Mouse (Mus musculus) intestine, embryonic 15.5 days (tissue): ENCODE results near the gene Ccdc146. TPM values are rescaled to one million over a fixed set of nuclear protein-coding genes. Genes with fewer than 3 reads are reported as not detected.
A peak's percentile ranks its signal among the peaks of the same experiment; 100 is the strongest.

Experiments
- ATAC-seq: fragments of 200-750 bp; cut with Nextera tagmentation; 2 replicates; pipeline ENCODE4 v1.8.0; 2017; ENCODE audit warnings: moderate TSS enrichment, moderate library complexity
- H3K27ac ChIP-seq: fragments of 300-500 bp; sonication (generic); 2 replicates; pipeline ENCODE4 v1.5.1; 2015; ENCODE audit warnings: mild to moderate bottlenecking, inconsistent platforms
- H3K27me3 ChIP-seq: fragments of 300-500 bp; sonication (generic); replicated peaks from 2 replicates; pipeline ENCODE4 v1.6.1; 2015; ENCODE audit warnings: inconsistent platforms
- H3K36me3 ChIP-seq: fragments of 300-500 bp; sonication (generic); 2 replicates; pipeline ENCODE4 v1.6.1; 2015; ENCODE audit warnings: inconsistent platforms
- H3K4me1 ChIP-seq: fragments of 300-500 bp; sonication (generic); replicated peaks from 2 replicates; pipeline ENCODE4 v1.6.1; 2015; ENCODE audit warnings: inconsistent platforms
- H3K4me2 ChIP-seq: fragments of 300-500 bp; sonication (generic); replicated peaks from 2 replicates; pipeline ENCODE4 v1.6.1; 2015; ENCODE audit warnings: mild to moderate bottlenecking, inconsistent platforms
- H3K4me3 ChIP-seq: fragments of 300-500 bp; sonication (generic); replicated peaks from 2 replicates; pipeline ENCODE4 v1.5.1; 2015; ENCODE audit warnings: inconsistent platforms
- H3K9ac ChIP-seq: fragments of 300-500 bp; sonication (generic); 2 replicates; pipeline ENCODE4 v1.6.1; 2015; ENCODE audit warnings: inconsistent platforms
- H3K9me3 ChIP-seq: fragments of 300-500 bp; sonication (generic); 2 replicates; pipeline ENCODE4 v1.6.1; 2016; ENCODE audit warnings: inconsistent platforms
- WGBS: fragments of 180-500 bp; shearing (Covaris S2); methylation state at CpG from one replicate; pipeline ENCODE4 v1.1.7; 2015; 5-methylcytosine and 5-hydroxymethylcytosine counted together
- polyA plus RNA-seq: library from polyadenylated mRNA; unstranded; fragments of >200 nt; fragmentation: Nextera tagmentation; extraction: Ambion mirVana; gene quantifications from 2 replicates; pipeline ENCODE4 v1.2.1, GENCODE M21; 2015

Ccdc146 gene
- polyA plus RNA-seq, 1 experiment from 2014 or later, result 0.24 TPM

DNA sequence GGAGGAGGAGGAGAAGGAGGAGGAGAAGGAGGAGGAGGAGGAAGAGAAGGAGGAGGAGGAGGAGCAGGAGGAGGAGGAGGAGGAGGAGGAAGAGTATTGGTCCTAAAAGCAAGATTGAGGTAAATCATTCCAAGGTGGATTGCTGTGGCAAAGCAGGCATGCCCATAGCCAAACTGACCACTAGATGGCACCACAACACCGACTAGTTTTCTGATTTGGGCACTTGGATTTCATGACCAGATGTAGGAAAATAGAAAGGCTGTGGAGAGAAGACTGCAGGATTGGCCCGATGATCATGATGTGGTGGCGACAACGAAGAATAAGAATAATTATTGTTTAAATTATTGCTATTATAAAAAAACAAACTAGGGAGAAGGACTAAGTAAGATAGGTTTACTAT, 159.4 kb downstream of the Ccdc146 start:
- no peak overlapping the region for H3K4me2 ChIP-seq
- H3K9me3 ChIP-seq, result no peaks in the 10 kb centered on the region
- no peak overlapping the region for H3K27ac ChIP-seq
- H3K4me3 ChIP-seq, result no peak overlapping the region
- no peak overlapping the region for H3K9ac ChIP-seq
- WGBS, result 19% methylated on average over 4 of the region's 4 CpGs
- H3K36me3 ChIP-seq, result no peaks in the 10 kb centered on the region
- peak; percentile 61 for ATAC-seq
- 0 out of 2 replicates have a peak, but pooled peaks cover 2% of the 10 kb centered on the region for H3K4me1 ChIP-seq
- no peaks in the 10 kb centered on the region for H3K27me3 ChIP-seq

DNA sequence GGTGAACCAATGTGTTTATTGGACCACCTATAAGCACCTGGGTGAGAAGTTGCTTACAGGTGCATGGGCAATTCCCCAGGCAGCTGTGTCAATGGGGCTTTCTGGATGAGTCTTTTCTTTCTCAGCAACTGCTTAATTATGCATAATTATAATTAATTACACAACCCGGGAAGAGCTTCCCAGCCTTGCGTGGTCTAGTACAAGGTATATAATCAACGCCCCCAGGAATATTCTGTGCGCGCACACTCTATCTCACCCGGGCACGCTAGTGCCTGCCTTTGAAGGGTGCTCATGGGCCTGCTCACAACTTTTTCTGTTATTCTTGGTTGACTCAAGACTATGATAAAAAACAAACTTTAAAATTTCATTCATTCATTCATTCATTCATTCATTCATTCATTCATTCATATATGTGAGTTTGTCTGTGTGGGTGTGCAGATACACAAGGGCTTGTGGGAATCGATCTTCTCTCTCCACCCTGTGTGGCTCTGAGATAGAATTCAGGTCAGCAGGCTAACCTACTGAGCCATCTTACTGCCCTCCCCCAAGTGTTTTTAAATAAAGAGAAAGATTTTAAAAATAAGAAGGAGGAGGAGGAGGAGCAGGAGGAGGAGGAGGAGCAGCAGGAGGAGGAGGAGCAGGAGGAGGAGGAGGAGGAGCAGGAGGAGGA, 160.0 kb downstream of the Ccdc146 start:
- ATAC-seq, result no peak
- 89% methylated on average over 8 of the region's 8 CpGs for WGBS
- Histone ChIP-seq H3K4me1 (0 out of 2 replicates have a peak, but pooled peaks cover 2% of the 10 kb centered on the region), H3K27me3 (no peaks in the 10 kb centered on the region), H3K36me3 (no peaks in the 10 kb centered on the region), H3K4me3 (no peak overlapping the region), H3K4me2 (no peak overlapping the region), H3K9ac (no peak overlapping the region), H3K27ac (no peak overlapping the region), H3K9me3 (no peaks in the 10 kb centered on the region)

DNA sequence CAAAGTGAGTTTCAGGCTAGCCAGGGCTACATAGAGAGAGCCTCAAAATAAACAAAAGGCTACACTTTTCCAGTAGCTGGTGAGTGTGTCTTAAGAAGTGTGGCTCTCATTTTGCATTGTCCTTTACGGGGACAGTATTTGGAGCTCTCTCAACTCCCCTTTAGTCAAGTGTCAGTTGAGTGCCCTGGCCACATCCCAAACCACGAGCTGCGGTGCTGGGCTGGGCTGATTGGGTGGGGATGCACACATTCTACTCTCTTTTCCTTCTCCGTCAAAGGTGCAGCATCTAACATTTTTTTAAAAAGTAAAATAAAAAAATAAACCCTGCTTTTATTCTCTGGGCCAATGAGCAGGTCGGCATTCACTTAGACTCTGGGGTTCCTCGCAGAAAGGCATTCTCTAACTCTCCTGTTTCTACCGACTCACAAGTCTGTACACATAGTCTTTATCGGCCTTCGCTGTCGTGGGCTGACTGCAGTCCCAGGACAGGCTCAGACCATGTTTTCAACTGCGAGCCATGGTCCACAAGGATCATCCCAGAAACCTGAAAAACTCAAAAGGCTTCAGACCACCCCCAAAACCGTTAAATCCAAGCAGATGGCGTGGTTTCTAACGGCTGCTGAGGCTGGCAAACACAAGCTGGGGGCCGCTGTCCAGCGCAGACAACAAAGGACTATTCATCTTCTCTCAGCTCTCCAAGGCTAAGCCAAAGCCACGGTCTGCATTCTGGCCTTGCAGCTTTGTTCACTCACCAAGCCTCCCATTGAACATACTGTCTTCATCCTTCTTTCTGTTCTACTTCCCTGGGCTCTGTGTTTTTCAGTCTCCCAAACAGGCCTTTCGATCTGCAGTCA, 161.0 kb downstream of the Ccdc146 start:
- H3K4me3 ChIP-seq, result no peak overlapping the region
- H3K4me1 ChIP-seq, result 0 out of 2 replicates have a peak, but pooled peaks cover 2% of the 10 kb centered on the region
- H3K4me2 ChIP-seq, result no peak overlapping the region
- H3K9ac ChIP-seq, result no peak overlapping the region
- no peaks in the 10 kb centered on the region for H3K36me3 ChIP-seq
- no peaks in the 10 kb centered on the region for H3K9me3 ChIP-seq
- no peak for ATAC-seq
- 57% methylated on average over 18 of the region's 18 CpGs for WGBS
- H3K27me3 ChIP-seq, result no peaks in the 10 kb centered on the region
- no peak overlapping the region for H3K27ac ChIP-seq

DNA sequence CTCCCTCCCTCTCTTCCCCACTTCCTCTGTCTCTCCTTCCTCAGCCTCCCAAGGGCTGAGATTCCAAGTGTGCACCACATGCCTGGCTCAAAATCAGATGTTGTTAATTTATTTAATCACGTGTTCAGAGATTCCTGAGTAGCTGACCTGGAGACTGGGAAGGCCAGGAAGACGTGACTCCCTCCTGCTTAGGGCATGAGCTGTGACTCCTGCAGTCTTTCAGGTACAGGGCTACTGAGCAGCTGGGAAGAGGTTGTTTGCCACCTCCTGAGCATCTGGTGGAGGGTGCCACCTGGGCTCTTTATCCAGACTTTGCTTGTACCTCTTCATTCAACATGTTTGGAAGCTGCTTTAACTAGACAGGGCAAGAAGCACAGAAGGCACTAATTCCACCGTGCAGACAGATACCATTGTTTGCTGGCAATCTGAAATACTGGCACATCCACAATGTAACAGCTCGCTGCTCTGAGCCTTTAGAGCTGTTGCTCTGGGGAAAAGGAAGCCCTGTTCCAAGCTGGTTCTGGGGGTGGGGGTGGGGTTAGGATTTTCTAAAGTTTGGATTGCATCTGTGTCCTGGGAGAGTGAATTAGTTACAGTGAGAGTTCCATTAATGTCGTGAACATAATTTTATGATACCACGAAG, 163.2 kb downstream of the Ccdc146 start:
- ATAC-seq, result no peak
- WGBS, result 40% methylated on average over 6 of the region's 6 CpGs

DNA sequence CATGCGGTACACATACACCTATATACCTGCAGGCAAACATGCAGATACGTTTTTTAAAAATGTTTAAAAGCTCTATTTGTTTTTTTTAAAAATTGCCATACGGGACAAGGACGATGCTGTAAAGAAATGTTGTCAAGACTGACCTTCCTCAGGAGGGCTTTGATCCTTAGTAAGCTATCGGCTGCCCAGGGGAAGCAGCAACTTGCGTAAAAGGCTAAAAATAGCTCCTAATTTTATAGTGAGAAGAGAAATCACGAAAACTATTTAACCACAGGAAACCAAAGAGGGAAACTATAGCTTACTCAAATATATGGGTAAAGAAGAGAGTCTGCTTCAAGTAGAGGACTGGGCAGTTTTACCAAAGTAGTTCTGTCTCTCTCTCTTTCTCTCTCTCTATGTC, 163.7 kb downstream of the Ccdc146 start:
- 76% methylated on average over 7 of the region's 7 CpGs for WGBS
- no peak overlapping the region for H3K27ac ChIP-seq
- H3K9ac ChIP-seq, result no peak overlapping the region
- no peak for ATAC-seq
- no peaks in the 10 kb centered on the region for H3K9me3 ChIP-seq
- no peaks in the 10 kb centered on the region for H3K36me3 ChIP-seq
- no peaks in the 10 kb centered on the region for H3K27me3 ChIP-seq
- no peak overlapping the region for H3K4me2 ChIP-seq
- 0 out of 2 replicates have a peak, but pooled peaks cover 2% of the 10 kb centered on the region for H3K4me1 ChIP-seq
- no peak overlapping the region for H3K4me3 ChIP-seq

More for the DNA sequence above, 163.2 kb downstream of the Ccdc146 start:
- Histone ChIP-seq H3K36me3 (no peaks in the 10 kb centered on the region), H3K4me3 (no peak overlapping the region), H3K27ac (no peak overlapping the region), H3K4me1 (0 out of 2 replicates have a peak, but pooled peaks cover 2% of the 10 kb centered on the region), H3K27me3 (no peaks in the 10 kb centered on the region), H3K4me2 (no peak overlapping the region), H3K9ac (no peak overlapping the region), H3K9me3 (no peaks in the 10 kb centered on the region)

DNA sequence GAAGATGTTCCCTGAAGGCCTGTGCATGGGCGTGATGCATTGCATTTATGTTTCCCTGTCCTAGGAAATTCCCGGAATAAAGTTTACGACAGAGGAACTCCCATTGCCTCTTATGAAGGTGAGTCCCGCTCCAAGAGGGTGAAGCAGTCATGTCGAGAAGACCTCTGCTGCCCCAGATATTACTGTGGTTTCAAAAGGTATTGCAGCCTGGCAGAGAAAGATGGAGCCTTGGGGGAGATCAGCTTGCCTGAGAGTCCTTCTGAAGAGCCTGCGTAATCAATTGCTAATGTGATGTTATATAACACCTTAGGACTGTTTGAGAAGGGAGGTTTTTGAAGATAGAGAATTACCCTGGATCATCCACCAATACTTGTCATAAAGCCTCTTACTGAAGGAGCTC, 166.7 kb downstream of the Ccdc146 start:
- 74% methylated on average over 6 of the region's 6 CpGs for WGBS
- H3K36me3 ChIP-seq, result no peaks in the 10 kb centered on the region
- no peak overlapping the region for H3K4me3 ChIP-seq
- no peak overlapping the region for H3K9ac ChIP-seq
- H3K4me2 ChIP-seq, result no peak overlapping the region
- no peak for ATAC-seq
- no peaks in the 10 kb centered on the region for H3K27me3 ChIP-seq
- no peaks in the 10 kb centered on the region for H3K9me3 ChIP-seq
- no peak overlapping the region for H3K27ac ChIP-seq
- 0 out of 2 replicates have a peak, but pooled peaks cover 2% of the 10 kb centered on the region for H3K4me1 ChIP-seq

DNA sequence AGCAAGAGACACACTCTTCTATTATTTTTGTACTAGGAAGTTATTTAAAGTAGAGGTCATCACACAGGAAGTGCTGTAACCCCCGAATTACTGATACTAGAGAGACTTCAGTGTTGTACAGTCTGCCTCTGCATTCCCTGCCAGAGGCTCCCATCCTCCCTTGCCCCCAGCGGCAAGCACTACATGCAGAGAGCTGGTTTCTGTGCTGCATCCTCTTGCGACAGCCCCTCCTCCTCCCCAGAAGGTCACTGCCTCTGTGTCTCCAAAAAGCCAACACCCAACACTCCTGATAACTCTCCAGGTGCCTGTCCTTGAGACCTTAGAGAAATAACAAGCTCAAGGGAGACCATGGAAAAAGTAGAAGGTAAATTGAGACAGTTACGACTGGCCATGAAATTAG, 167.4 kb downstream of the Ccdc146 start:
- H3K36me3 ChIP-seq, result no peaks in the 10 kb centered on the region
- ATAC-seq, result no peak
- H3K4me2 ChIP-seq, result no peak overlapping the region
- H3K27ac ChIP-seq, result no peak overlapping the region
- H3K4me3 ChIP-seq, result no peak overlapping the region
- H3K4me1 ChIP-seq, result 0 out of 2 replicates have a peak, but pooled peaks cover 2% of the 10 kb centered on the region
- H3K9me3 ChIP-seq, result no peaks in the 10 kb centered on the region
- no peak overlapping the region for H3K9ac ChIP-seq
- WGBS, result 59% methylated on average over 4 of the region's 4 CpGs
- H3K27me3 ChIP-seq, result no peaks in the 10 kb centered on the region

DNA sequence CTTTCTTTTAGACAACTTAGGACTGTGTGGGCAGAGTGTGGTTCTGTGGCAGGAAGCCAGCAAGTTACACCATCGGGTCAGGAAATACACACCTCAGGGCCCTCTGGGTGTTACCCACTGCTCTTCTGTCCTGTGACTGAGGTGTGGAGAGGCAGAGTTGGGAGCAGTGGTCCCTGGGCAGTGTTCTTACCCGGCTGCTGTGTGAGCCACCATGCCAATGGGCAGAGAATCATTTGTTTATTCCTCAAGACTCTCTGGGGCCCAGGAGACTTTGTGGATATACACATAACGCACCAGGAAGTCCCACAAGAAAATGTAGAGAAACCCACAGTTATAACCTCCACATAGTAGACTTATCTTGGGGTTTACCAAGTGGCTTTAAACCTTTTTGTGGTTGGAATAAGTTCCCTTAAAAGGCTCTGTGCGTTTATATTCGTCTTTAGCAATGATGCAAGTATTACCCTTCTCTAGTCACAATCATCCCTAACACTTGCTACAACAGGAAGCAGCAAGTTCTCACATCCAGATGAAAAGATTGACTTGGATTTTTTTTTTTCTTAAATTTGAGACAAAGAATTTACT, 168.8 kb downstream of the Ccdc146 start:
- no peak for ATAC-seq
- Histone ChIP-seq H3K4me1 (no peaks in the 10 kb centered on the region), H3K36me3 (no peaks in the 10 kb centered on the region), H3K4me2 (no peak overlapping the region), H3K27me3 (no peaks in the 10 kb centered on the region), H3K27ac (no peak overlapping the region), H3K9me3 (no peaks in the 10 kb centered on the region), H3K9ac (no peak overlapping the region), H3K4me3 (no peak overlapping the region)
- WGBS, result 79% methylated on average over 5 of the region's 5 CpGs

DNA sequence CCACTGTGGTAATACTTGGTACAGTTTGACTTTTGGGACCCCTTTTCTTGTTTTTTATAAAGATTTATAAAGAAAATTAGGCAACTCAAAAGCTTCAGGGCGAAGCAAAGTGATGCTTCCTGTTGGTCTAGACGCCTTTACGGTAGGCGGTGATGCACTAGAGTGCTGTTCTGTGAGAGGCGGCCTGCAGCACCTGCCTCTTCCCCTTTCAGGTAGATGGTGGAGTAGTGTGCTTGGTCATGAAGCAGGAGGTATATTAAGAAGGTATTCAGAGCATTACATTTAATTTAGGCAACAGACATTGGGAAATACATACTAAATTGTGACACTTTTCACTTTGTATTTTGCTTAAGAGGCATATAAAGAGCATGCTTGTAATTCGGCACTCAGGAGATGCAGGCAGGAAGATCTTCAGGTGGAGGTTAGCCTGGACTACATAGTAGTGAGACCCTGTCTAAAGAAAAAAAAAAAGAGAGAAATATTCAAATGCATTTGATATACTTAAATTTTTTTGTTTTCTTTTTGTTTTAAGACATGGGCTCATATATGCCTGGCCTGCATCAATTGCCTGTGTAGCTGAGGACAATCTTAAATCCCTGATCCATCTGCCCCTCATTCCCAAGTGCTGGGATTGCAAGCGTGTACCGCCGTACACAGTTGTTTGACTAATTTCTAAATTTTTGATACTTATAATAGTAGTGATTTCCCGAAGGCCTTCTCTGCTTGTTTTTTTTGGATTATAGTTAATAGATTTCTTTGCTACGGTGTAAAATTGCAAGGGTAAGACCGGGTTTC, 169.5 kb downstream of the Ccdc146 start:
- no peak for ATAC-seq
- 90% methylated on average over 12 of the region's 12 CpGs for whole genome bisulfite sequencing
- Histone ChIP-seq H3K4me2 (no peak overlapping the region), H3K27me3 (no peaks in the 10 kb centered on the region), H3K4me1 (no peaks in the 10 kb centered on the region), H3K9ac (no peak overlapping the region), H3K9me3 (no peaks in the 10 kb centered on the region), H3K4me3 (no peak overlapping the region), H3K27ac (no peak overlapping the region), H3K36me3 (no peaks in the 10 kb centered on the region)

DNA sequence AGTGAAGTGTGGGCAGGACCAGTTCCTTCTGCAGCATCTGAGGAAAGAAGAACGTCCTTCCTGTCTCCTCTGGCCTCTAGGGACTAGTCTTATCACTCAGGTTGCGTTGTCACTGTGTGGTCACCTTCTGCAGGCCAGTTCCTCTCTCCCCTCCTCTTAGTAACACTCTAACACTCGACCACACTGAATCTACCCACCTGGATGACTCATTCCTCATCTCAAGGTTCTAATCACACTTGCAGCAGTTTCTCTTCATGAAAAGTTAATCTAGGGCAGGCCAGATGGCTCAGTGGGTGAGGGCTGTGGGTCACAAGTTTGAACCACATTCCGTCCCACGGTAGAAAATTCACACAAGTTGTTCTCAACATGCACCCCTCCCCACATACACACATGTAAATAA, 175.6 kb downstream of the Ccdc146 start:
- Histone ChIP-seq H3K27me3 (no peaks in the 10 kb centered on the region), H3K27ac (no peak overlapping the region), H3K4me1 (no peaks in the 10 kb centered on the region; the same call in 1 of the 2 replicates), H3K9me3 (no peaks in the 10 kb centered on the region), H3K9ac (no peak overlapping the region), H3K4me2 (no peak overlapping the region), H3K36me3 (no peaks in the 10 kb centered on the region), H3K4me3 (no peak overlapping the region)
- no peak for ATAC-seq
- WGBS, result 69% methylated on average over 5 of the region's 5 CpGs

DNA sequence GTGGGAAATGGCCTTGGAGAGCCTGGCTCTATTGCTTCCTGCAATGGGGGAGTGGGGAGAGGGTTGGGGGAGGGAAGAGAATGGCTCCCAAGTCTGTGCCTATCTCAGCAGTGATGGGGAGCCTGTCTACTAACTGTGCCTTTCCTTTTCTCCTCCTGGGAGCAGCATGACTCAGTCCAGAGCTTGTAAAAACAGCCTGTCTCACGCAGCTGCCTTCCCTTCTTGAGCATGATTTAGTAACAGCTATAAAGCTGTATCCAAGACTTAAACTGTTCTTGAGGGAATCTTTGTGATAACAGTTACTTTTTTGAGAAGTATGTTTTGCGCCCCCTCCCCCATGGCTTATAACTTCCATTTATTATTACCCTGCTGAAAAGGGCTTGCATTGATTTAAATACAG, 176.6 kb downstream of the Ccdc146 start:
- Histone ChIP-seq H3K27me3 (no peaks in the 10 kb centered on the region), H3K9ac (no peak overlapping the region), H3K27ac (no peak overlapping the region), H3K36me3 (no peaks in the 10 kb centered on the region), H3K4me1 (no peaks in the 10 kb centered on the region; the same call in 1 of the 2 replicates), H3K9me3 (no peaks in the 10 kb centered on the region), H3K4me3 (no peak overlapping the region), H3K4me2 (no peak overlapping the region)
- ATAC-seq, result no peak
- 50% methylated on average over 2 of the region's 2 CpGs for WGBS
